ENCODE assay signal across 7 mouse cellular contexts in genomic region chr10:81523570-81523969, GRCm38 (mm10). TPM values are rescaled to one million over a fixed set of nuclear protein-coding genes. Genes with fewer than 3 reads are reported as not detected.
DNase-seq lines count a peak whose midpoint lies in the region; ATAC-seq and TF ChIP-seq lines count a peak whose summit lies in the region.

No protein-coding gene starts in this region.

- no peaks in the 10 kb centered on the region for H3K9me3 ChIP-seq in embryonic facial prominence, embryonic 11.5 days (replicated peaks; ENCODE audit: control insufficient read depth, low read length)
- no peaks in the 10 kb centered on the region for H3K9me3 ChIP-seq in limb, embryonic 15.5 days
- H3K9me3 ChIP-seq in stomach, embryonic 16.5 days (replicated peaks; ENCODE audit: control insufficient read depth, low read length) = no peaks in the 10 kb centered on the region

- peak overlapping the region; percentile 78 for H3K27ac ChIP-seq in spleen, adult 2 months (ENCODE audit: insufficient read depth, low read length)
- H3K27ac ChIP-seq in embryonic facial prominence, embryonic 11.5 days (replicated peaks; ENCODE audit: low read depth, low read length) = no peak overlapping the region
- peak overlapping the region; percentile 68 for H3K27ac ChIP-seq in limb, embryonic 15.5 days
- peak overlapping the region; percentile 82 for H3K27ac ChIP-seq in stomach, embryonic 16.5 days (ENCODE audit: low read length)

- WGBS in spleen, adult 2 months = 9% methylated on average over 19 of the region's 19 CpGs
- 17% methylated on average over 19 of the region's 19 CpGs for WGBS in embryonic facial prominence, embryonic 11.5 days
- 13% methylated on average over 19 of the region's 19 CpGs for WGBS in limb, embryonic 15.5 days
- 10% methylated on average over 19 of the region's 19 CpGs for WGBS in stomach, embryonic 16.5 days

- TF ChIP-seq CTCF in spleen, adult 2 months (IDR thresholded peaks at IDR 0.05; ENCODE audit: extremely low read depth, insufficient read depth, insufficient read length, insufficient replicate concordance) = no peak

- no peak overlapping the region; the same call in 1 of the 2 replicates for H3K4me2 ChIP-seq in embryonic facial prominence, embryonic 11.5 days (ENCODE audit: low read depth, low read length)
- H3K4me2 ChIP-seq in limb, embryonic 15.5 days = peak overlapping the region; percentile 30
- peak overlapping the region; percentile 38 for H3K4me2 ChIP-seq in stomach, embryonic 16.5 days (ENCODE audit: low read depth, low read length)

- no peaks in the 10 kb centered on the region for H3K27me3 ChIP-seq in spleen, adult 2 months (ENCODE audit: control insufficient read depth, insufficient read depth, low read length)
- H3K27me3 ChIP-seq in embryonic facial prominence, embryonic 11.5 days (ENCODE audit: control insufficient read depth, insufficient read depth, low read length) = no peaks in the 10 kb centered on the region
- H3K27me3 ChIP-seq in limb, embryonic 15.5 days = peaks cover 12% of the 10 kb centered on the region
- no peaks in the 10 kb centered on the region for H3K27me3 ChIP-seq in stomach, embryonic 16.5 days (ENCODE audit: control insufficient read depth, insufficient read depth, low read length)

- no peak for TF ChIP-seq POLR2A in spleen, adult 2 months (IDR thresholded peaks at IDR 0.05; ENCODE audit: low read depth, low read length)

- H3K4me1 ChIP-seq in spleen, adult 2 months (ENCODE audit: control insufficient read depth, insufficient read depth, insufficient read length) = peaks cover 30% of the 10 kb centered on the region; the same call in 1 of the 2 replicates
- no peaks in the 10 kb centered on the region for H3K4me1 ChIP-seq in embryonic facial prominence, embryonic 11.5 days (ENCODE audit: control insufficient read depth, insufficient read depth, low read length)
- 0 out of 2 replicates have a peak, but pooled peaks cover 9% of the 10 kb centered on the region for H3K4me1 ChIP-seq in limb, embryonic 15.5 days
- H3K4me1 ChIP-seq in stomach, embryonic 16.5 days (ENCODE audit: control insufficient read depth, insufficient read depth, low read length) = peaks cover 4% of the 10 kb centered on the region

- H3K36me3 ChIP-seq in spleen, adult 2 months (ENCODE audit: control insufficient read depth, insufficient read depth, low read length) = no peaks in the 10 kb centered on the region
- no peaks in the 10 kb centered on the region for H3K36me3 ChIP-seq in embryonic facial prominence, embryonic 11.5 days (replicated peaks; ENCODE audit: control insufficient read depth, insufficient read depth, low read depth, low read length)
- H3K36me3 ChIP-seq in limb, embryonic 15.5 days = no peaks in the 10 kb centered on the region
- H3K36me3 ChIP-seq in stomach, embryonic 16.5 days (ENCODE audit: control insufficient read depth, insufficient read depth, low read length) = no peaks in the 10 kb centered on the region

- peak overlapping the region; percentile 54 for H3K4me3 ChIP-seq in spleen, adult 2 months (ENCODE audit: extremely low read depth, insufficient read depth, insufficient read length)
- no peak overlapping the region for H3K4me3 ChIP-seq in embryonic facial prominence, embryonic 11.5 days (ENCODE audit: low read depth, low read length)
- H3K4me3 ChIP-seq in limb, embryonic 15.5 days = peak overlapping the region; percentile 25
- H3K4me3 ChIP-seq in stomach, embryonic 16.5 days (replicated peaks; ENCODE audit: low read length) = peak overlapping the region; percentile 35

- ATAC-seq in embryonic facial prominence, embryonic 11.5 days (replicated peaks; ENCODE audit: insufficient number of reproducible peaks, low FRiP score, low TSS enrichment, low read depth) = no peak
- ATAC-seq in limb, embryonic 15.5 days (ENCODE audit: insufficient number of reproducible peaks, low FRiP score, low TSS enrichment, low read depth) = no peak
- no peak for ATAC-seq in stomach, embryonic 16.5 days (ENCODE audit: insufficient read depth, low FRiP score)

- no peak for DNase-seq in spleen, adult 2 months (ENCODE audit: low read depth in 1 of 2, low spot score in 2 of 2)
- DNase-seq in spleen, postnatal 36 days (ENCODE audit: low spot score in 2 of 2) = no peak
- no peak for DNase-seq in embryonic facial prominence, embryonic 11.5 days (ENCODE audit: low spot score)
- DNase-seq in kidney, adult 9 months = no peak
- no peak for DNase-seq in gastrocnemius, adult 8-10 months (ENCODE audit: low spot score in 2 of 2)

- peak overlapping the region; percentile 43 for H3K9ac ChIP-seq in embryonic facial prominence, embryonic 11.5 days (replicated peaks; ENCODE audit: low read length)
- no peak overlapping the region; the same call in 1 of the 2 replicates for H3K9ac ChIP-seq in limb, embryonic 15.5 days
- peak overlapping the region; percentile 68 for H3K9ac ChIP-seq in stomach, embryonic 16.5 days (ENCODE audit: low read length)

RNA-seq across cellular contexts. Expression of gene Gna15, which starts 0.5 kb away (rescaled TPM):
- polyA plus RNA-seq in spleen, adult 2 months (2012; rRNA removed) = 14.8 and 15.1 TPM in 2 replicates
- 0.77 and 0.92 TPM in 2 replicates for polyA plus RNA-seq in embryonic facial prominence, embryonic 11.5 days (2014; fragmentation: Nextera tagmentation; extraction: Ambion mirVana)
- 7.3 and 7.9 TPM in 2 replicates for polyA plus RNA-seq in limb, embryonic 15.5 days (2015; fragmentation: Nextera tagmentation; extraction: Ambion mirVana)
- 9.0 and 11.0 TPM in 2 replicates for polyA plus RNA-seq in stomach, embryonic 16.5 days (2015; fragmentation: Nextera tagmentation; extraction: Ambion mirVana)
- under 1 TPM; 0.19 to 0.80 (median 0.24) TPM for total RNA-seq in gastrocnemius, adult 8-10 months (2022)

RNA-seq across cellular contexts. Expression of gene Gna11, which starts 21.4 kb away (rescaled TPM):
- 33.8 and 38.9 TPM in 2 replicates for polyA plus RNA-seq in spleen, adult 2 months (2012; rRNA removed)
- 62.0 and 68.6 TPM in 2 replicates for polyA plus RNA-seq in embryonic facial prominence, embryonic 11.5 days (2014; fragmentation: Nextera tagmentation; extraction: Ambion mirVana)
- polyA plus RNA-seq in limb, embryonic 15.5 days (2015; fragmentation: Nextera tagmentation; extraction: Ambion mirVana) = 80.4 and 81.7 TPM in 2 replicates
- polyA plus RNA-seq in stomach, embryonic 16.5 days (2015; fragmentation: Nextera tagmentation; extraction: Ambion mirVana) = 101 and 105 TPM in 2 replicates
- total RNA-seq in gastrocnemius, adult 8-10 months (2022) = 10 to 100 TPM; 26.2 to 30.7 (median 28.4) TPM

RNA-seq across cellular contexts. Expression of gene S1pr4, which starts 23.6 kb away (rescaled TPM):
- polyA plus RNA-seq in spleen, adult 2 months (2012; rRNA removed) = 127 and 168 TPM in 2 replicates
- polyA plus RNA-seq in embryonic facial prominence, embryonic 11.5 days (2014; fragmentation: Nextera tagmentation; extraction: Ambion mirVana) = 0.20 and 0.31 TPM in 2 replicates
- polyA plus RNA-seq in limb, embryonic 15.5 days (2015; fragmentation: Nextera tagmentation; extraction: Ambion mirVana) = 0.67 and 0.72 TPM in 2 replicates
- polyA plus RNA-seq in stomach, embryonic 16.5 days (2015; fragmentation: Nextera tagmentation; extraction: Ambion mirVana) = 1.2 TPM in 2 replicates
- total RNA-seq in gastrocnemius, adult 8-10 months (2022) = 1 to 10 TPM in 1 of 4 experiments, under 1 TPM in 3; 0.27 to 1.0 (median 0.59) TPM

RNA-seq across cellular contexts. Expression of gene Ncln, which starts 27.4 kb away (rescaled TPM):
- polyA plus RNA-seq in spleen, adult 2 months (2012; rRNA removed) = 198 and 259 TPM in 2 replicates
- polyA plus RNA-seq in embryonic facial prominence, embryonic 11.5 days (2014; fragmentation: Nextera tagmentation; extraction: Ambion mirVana) = 31.9 and 44.2 TPM in 2 replicates
- polyA plus RNA-seq in limb, embryonic 15.5 days (2015; fragmentation: Nextera tagmentation; extraction: Ambion mirVana) = 94.0 and 95.1 TPM in 2 replicates
- polyA plus RNA-seq in stomach, embryonic 16.5 days (2015; fragmentation: Nextera tagmentation; extraction: Ambion mirVana) = 88.4 and 96.7 TPM in 2 replicates
- 10 to 100 TPM; 41.6 to 49.3 (median 43.1) TPM for total RNA-seq in gastrocnemius, adult 8-10 months (2022)

RNA-seq across cellular contexts. Expression of gene Aes, which starts 35.7 kb away (rescaled TPM):
- 702 and 1,172 TPM in 2 replicates for polyA plus RNA-seq in spleen, adult 2 months (2012; rRNA removed)
- 303 and 321 TPM in 2 replicates for polyA plus RNA-seq in embryonic facial prominence, embryonic 11.5 days (2014; fragmentation: Nextera tagmentation; extraction: Ambion mirVana)
- 517 and 519 TPM in 2 replicates for polyA plus RNA-seq in limb, embryonic 15.5 days (2015; fragmentation: Nextera tagmentation; extraction: Ambion mirVana)
- 325 and 351 TPM in 2 replicates for polyA plus RNA-seq in stomach, embryonic 16.5 days (2015; fragmentation: Nextera tagmentation; extraction: Ambion mirVana)
- total RNA-seq in gastrocnemius, adult 8-10 months (2022) = 100 to 1,000 TPM; 851 to 988 (median 920) TPM

Comparison
In these comparisons a context has a peak if more than half of its experiments do, and no peak if none do; other contexts are left out.
1. RNA of gene S1pr4, which starts 23.6 kb away (polyA plus RNA-seq): 127 to 168 TPM in spleen, adult 2 months; 1.2 TPM in stomach, embryonic 16.5 days, 0.67 to 0.72 TPM in limb, embryonic 15.5 days and 0.20 to 0.31 TPM in embryonic facial prominence, embryonic 11.5 days; every median in the first group is over 10 times any median in the second.